8 mouse cellular contexts compared by ENCODE assay signal in the genomic region with DNA sequence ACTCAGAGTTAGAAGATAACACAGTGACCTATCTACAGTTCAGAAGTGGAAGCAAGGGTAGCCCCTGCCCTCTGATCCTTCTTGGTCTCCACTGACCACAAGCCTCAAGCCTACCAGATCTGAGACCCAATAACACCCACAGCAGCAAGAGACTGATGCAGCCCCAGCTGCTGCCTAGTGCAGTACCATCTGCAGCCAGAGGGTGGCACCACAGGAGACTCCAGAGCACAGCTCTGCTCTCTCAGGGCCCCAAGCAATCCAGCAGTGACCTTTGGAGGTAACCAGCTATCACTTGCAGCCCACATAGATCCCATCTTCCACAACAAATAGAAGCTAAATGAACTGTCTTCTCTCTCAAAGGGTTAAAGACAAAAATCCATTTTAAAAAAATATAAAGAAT. TPM values are rescaled to one million over a fixed set of nuclear protein-coding genes. Genes with fewer than 3 reads are reported as not detected.
DNase-seq lines count a peak whose midpoint lies in the region; ATAC-seq and TF ChIP-seq lines count a peak whose summit lies in the region.

No protein-coding gene starts in this region.

- peaks cover 33% of the 10 kb centered on the region for H3K36me3 ChIP-seq in hindbrain, embryonic 15.5 days
- peaks cover 40% of the 10 kb centered on the region for H3K36me3 ChIP-seq in midbrain, embryonic 14.5 days (ENCODE audit: control insufficient read depth, insufficient read depth, low read length)
- H3K36me3 ChIP-seq in small intestine, adult 2 months (ENCODE audit: control insufficient read depth, insufficient read depth, low read length), result no peaks in the 10 kb centered on the region

- no peaks in the 10 kb centered on the region for H3K4me1 ChIP-seq in hindbrain, embryonic 15.5 days (replicated peaks)
- H3K4me1 ChIP-seq in midbrain, embryonic 14.5 days (ENCODE audit: control insufficient read depth, insufficient read depth, low read length), result no peaks in the 10 kb centered on the region
- H3K4me1 ChIP-seq in small intestine, adult 2 months (ENCODE audit: control insufficient read depth, insufficient read depth, insufficient read length, low read length), result no peaks in the 10 kb centered on the region

- no peak overlapping the region for H3K4me3 ChIP-seq in hindbrain, embryonic 15.5 days
- no peak overlapping the region for H3K4me3 ChIP-seq in midbrain, embryonic 14.5 days (replicated peaks; ENCODE audit: low read depth, low read length)
- H3K4me3 ChIP-seq in small intestine, adult 2 months (ENCODE audit: low read depth, low read length), result no peak overlapping the region

- H3K9ac ChIP-seq in hindbrain, embryonic 15.5 days, result no peak overlapping the region
- H3K9ac ChIP-seq in midbrain, embryonic 14.5 days (replicated peaks; ENCODE audit: low read length), result no peak overlapping the region

- peak; percentile 79; the same call in 1 of the 2 replicates for TF ChIP-seq CTCF in small intestine, adult 2 months (IDR thresholded peaks at IDR 0.05; ENCODE audit: extremely low read depth, insufficient read length, insufficient replicate concordance, low read depth, low read length)

- DNase-seq in R1 (ENCODE audit: low read depth, low spot score), result peak; percentile 60
- DNase-seq in cerebellum, adult 11-12 months, result peak; percentile 72
- peak; percentile 70 for DNase-seq in forelimb bud, embryonic 11.5 days (ENCODE audit: low read depth, low spot score)
- peak; percentile 64 to 69 for DNase-seq in left cerebral cortex, adult 8-10 months (ENCODE audit: low spot score in 2 of 2)
- peak; percentile 74 for DNase-seq in midbrain, embryonic 14.5 days

- H3K4me2 ChIP-seq in hindbrain, embryonic 15.5 days, result no peak overlapping the region
- no peak overlapping the region for H3K4me2 ChIP-seq in midbrain, embryonic 14.5 days (ENCODE audit: low read length)

- ATAC-seq in hindbrain, embryonic 15.5 days (ENCODE audit: low FRiP score, low read depth), result peak; percentile 24; the same call in 1 of the 2 replicates
- ATAC-seq in midbrain, embryonic 14.5 days (ENCODE audit: low FRiP score, low TSS enrichment), result 0 out of 2 replicates have a peak, but pooled peaks have one; percentile 31
- ATAC-seq in inflammation-experienced regulatory T-cells, adult 6 months, result no peak

- H3K27me3 ChIP-seq in hindbrain, embryonic 15.5 days, result no peaks in the 10 kb centered on the region
- H3K27me3 ChIP-seq in midbrain, embryonic 14.5 days (ENCODE audit: control insufficient read depth, insufficient read depth, low read length), result no peaks in the 10 kb centered on the region
- H3K27me3 ChIP-seq in small intestine, adult 2 months (ENCODE audit: control insufficient read depth, insufficient read depth, low read length), result no peaks in the 10 kb centered on the region

- H3K9me3 ChIP-seq in hindbrain, embryonic 15.5 days, result no peaks in the 10 kb centered on the region
- no peaks in the 10 kb centered on the region for H3K9me3 ChIP-seq in midbrain, embryonic 14.5 days (ENCODE audit: control insufficient read depth, low read length)

- TF ChIP-seq POLR2A in small intestine, adult 2 months (IDR thresholded peaks at IDR 0.05; ENCODE audit: low read depth, low read length), result no peak

- no peak overlapping the region for H3K27ac ChIP-seq in hindbrain, embryonic 15.5 days (replicated peaks)
- no peak overlapping the region for H3K27ac ChIP-seq in midbrain, embryonic 14.5 days (replicated peaks; ENCODE audit: low read depth, low read length)
- no peak overlapping the region for H3K27ac ChIP-seq in small intestine, adult 2 months (ENCODE audit: insufficient read depth, low read depth, low read length)

RNA-seq across cellular contexts. Expression of gene Aqp12, which starts 8.3 kb away (rescaled TPM):
- not detected in 2 replicates for polyA plus RNA-seq in hindbrain, embryonic 15.5 days (2015; fragmentation: Nextera tagmentation; extraction: Ambion mirVana)
- not detected for total RNA-seq in left cerebral cortex, adult 8-10 months (2022)
- not detected in 2 replicates for polyA plus RNA-seq in midbrain, embryonic 14.5 days (2014; fragmentation: Nextera tagmentation; extraction: Ambion mirVana)
- polyA plus RNA-seq in small intestine, adult 2 months (2012; rRNA removed), result 0.14 and 112 TPM in 2 replicates
- not detected for polyA plus RNA-seq in inflammation-experienced regulatory T-cells, adult 6 months (2017; shearing (Covaris generic))
